Mouse (Mus musculus) myocyte (in vitro differentiated cells): Measurements from ENCODE around the gene Srsf9. TPM values are rescaled to one million over a fixed set of nuclear protein-coding genes. Genes with fewer than 3 reads are reported as not detected.

Experiments
- H3K27me3 ChIP-seq: one replicate; pipeline ENCODE4 v1.6.1; 2011; ENCODE audit not compliant: control insufficient read depth, insufficient read depth, insufficient read length
- H3K36me3 ChIP-seq: one replicate; pipeline ENCODE4 v1.6.1; 2011; ENCODE audit not compliant: control insufficient read depth, insufficient read depth
- H3K4me2 ChIP-seq: one replicate; pipeline ENCODE4 v1.6.1; 2011; ENCODE audit warnings: low read depth, control low read depth
- H3K4me3 ChIP-seq: one replicate; pipeline ENCODE4 v1.5.1; 2011; ENCODE audit warnings: mild to moderate bottlenecking, control low read depth, moderate library complexity
- H3K79me2 ChIP-seq: one replicate; pipeline ENCODE4 v1.6.1; 2011; ENCODE audit not compliant: control insufficient read depth, insufficient read depth
- H3ac ChIP-seq: one replicate; pipeline ENCODE4 v1.6.1; 2011; ENCODE audit not compliant: control insufficient read depth, insufficient read length
- CEBPB ChIP-seq: IDR thresholded peaks from 2 replicates; pipeline ENCODE4 v1.6.1; 2011; ENCODE audit warnings: mild to moderate bottlenecking, moderate library complexity; ENCODE audit not compliant: poor library complexity, insufficient read depth, severe bottlenecking
- E2F4 ChIP-seq: IDR thresholded peaks from one replicate; pipeline ENCODE4 v1.6.1; 2011; ENCODE audit warnings: mild to moderate bottlenecking, control low read depth, moderate library complexity; ENCODE audit not compliant: insufficient read depth
- MAX ChIP-seq: IDR thresholded peaks from one replicate; pipeline ENCODE4 v1.6.1; 2011; ENCODE audit warnings: low read depth, mild to moderate bottlenecking, control low read depth
- MYOD1 ChIP-seq, 3 experiments: IDR thresholded peaks; one replicate each; pipeline ENCODE4 v1.6.1; 2011; ENCODE audit warnings: control low read depth in 2 of 3, low read depth in 2 of 3, mild to moderate bottlenecking in 2 of 3, moderate library complexity in 1 of 3; ENCODE audit not compliant: insufficient read length in 2 of 3, control insufficient read depth in 1 of 3
- MYOG ChIP-seq, 3 experiments: IDR thresholded peaks; one replicate each; pipeline ENCODE4 v1.6.1; 2011; ENCODE audit warnings: control low read depth in 2 of 3, low read depth in 2 of 3, mild to moderate bottlenecking in 2 of 3; ENCODE audit not compliant: insufficient read length in 2 of 3, control insufficient read depth in 1 of 3, insufficient read depth in 1 of 3
- POLR2A ChIP-seq: IDR thresholded peaks from one replicate; pipeline ENCODE4 v1.6.1; 2011; ENCODE audit warnings: low read depth, mild to moderate bottlenecking, control low read depth, moderate library complexity; ENCODE audit not compliant: insufficient read length
- POLR2AphosphoS2 ChIP-seq: IDR thresholded peaks from one replicate; pipeline ENCODE4 v1.6.1; 2011; ENCODE audit warnings: low read depth, control low read depth; ENCODE audit not compliant: insufficient read length
- REST ChIP-seq: IDR thresholded peaks from one replicate; pipeline ENCODE4 v1.6.1; 2011; ENCODE audit warnings: mild to moderate bottlenecking, control low read depth, moderate library complexity; ENCODE audit not compliant: insufficient read depth, insufficient read length
- SRF ChIP-seq: IDR thresholded peaks from one replicate; pipeline ENCODE4 v1.6.1; 2011; ENCODE audit warnings: low read depth; ENCODE audit not compliant: control insufficient read depth, insufficient read length
- TCF12 ChIP-seq: IDR thresholded peaks from one replicate; pipeline ENCODE4 v1.6.1; 2011; ENCODE audit warnings: mild to moderate bottlenecking, control low read depth; ENCODE audit not compliant: poor library complexity, insufficient read depth, severe bottlenecking
- TCF3 ChIP-seq: IDR thresholded peaks from one replicate; pipeline ENCODE4 v1.6.1; 2011; ENCODE audit warnings: low read depth, control low read depth; ENCODE audit not compliant: insufficient read length
- USF1 ChIP-seq: IDR thresholded peaks from one replicate; pipeline ENCODE4 v1.6.1; 2011; ENCODE audit warnings: low read depth, mild to moderate bottlenecking, control low read depth, moderate library complexity
- polyA plus RNA-seq: library from polyadenylated mRNA; unstranded; fragments of >200 nt; fragmentation: generic; extraction: Trizol; gene quantifications from one replicate; pipeline ENCODE4 v1.2.1, GENCODE M21; 2012; ENCODE audit warnings: missing spikeins

The Srsf9 gene
- polyA plus RNA-seq, 1 experiment = 52.0 TPM

DNA sequence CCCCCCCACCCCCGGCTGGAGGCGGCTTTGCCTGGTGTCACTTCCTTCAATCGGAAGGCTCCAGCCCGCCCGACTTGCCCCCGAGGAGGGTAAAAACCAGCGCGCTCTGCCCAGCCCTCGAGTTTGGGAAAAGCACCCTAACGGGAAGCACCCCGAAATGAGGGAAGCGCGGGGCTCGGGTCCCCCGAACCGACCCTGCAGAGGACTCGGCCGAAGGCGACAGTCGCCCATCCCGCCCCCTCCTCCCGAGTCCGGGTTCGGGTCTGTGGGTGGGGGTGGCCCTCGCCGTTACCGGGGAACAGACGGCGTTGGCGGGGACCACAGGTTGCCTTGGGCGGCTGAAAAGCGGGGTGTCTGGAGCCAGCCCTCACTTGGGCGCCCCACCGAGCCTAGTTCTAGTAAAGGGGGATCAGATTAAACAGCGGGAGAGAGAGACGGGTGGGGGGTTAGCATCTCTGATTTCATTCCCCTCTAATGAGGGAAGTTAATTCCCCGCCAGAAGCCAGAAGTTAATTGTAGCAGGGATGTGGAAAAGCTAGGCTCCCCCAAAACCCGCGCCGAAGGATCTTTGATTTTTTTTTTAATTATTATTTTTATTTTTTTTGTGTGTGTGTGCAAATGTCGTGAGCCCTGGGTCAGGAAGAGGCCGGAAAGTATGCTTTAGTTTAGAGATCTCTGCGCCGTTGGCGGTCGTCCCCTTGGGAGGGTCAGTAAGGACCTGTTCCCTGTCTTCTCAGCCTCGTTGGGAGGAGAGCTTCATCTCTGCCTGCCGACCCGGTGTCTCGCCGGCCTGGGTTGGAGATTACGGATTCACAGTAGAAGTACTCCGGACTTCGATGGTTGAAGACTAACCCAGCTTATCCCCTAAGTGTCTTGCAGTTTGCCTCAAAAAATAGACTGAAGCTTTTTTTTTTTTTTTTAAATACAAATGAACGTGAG, 902 bp downstream of the Srsf9 start:
- peak overlapping the region; percentile 86 for H3K4me3 ChIP-seq
- H3K4me2 ChIP-seq = peak overlapping the region; percentile 92
- H3K79me2 ChIP-seq = peaks cover 44% of the 10 kb centered on the region
- H3ac ChIP-seq = peak overlapping the region; percentile 93
- no peaks in the 10 kb centered on the region for H3K27me3 ChIP-seq
- peaks cover 16% of the 10 kb centered on the region for H3K36me3 ChIP-seq
- TF ChIP-seq TCF12 (no peak), POLR2AphosphoS2 (no peak), MAX (no peak), SRF (no peak), USF1 (no peak), TCF3 (no peak), E2F4 (no peak), MYOG (IDR thresholded peaks at IDR 0.05; ENCODE audit: control insufficient read depth in 1 of 3, insufficient read depth in 1 of 3, insufficient read length in 2 of 3, low read depth in 2 of 3) (no peak), CEBPB (no peak), MYOD1 (IDR thresholded peaks at IDR 0.05; ENCODE audit: control insufficient read depth in 1 of 3, insufficient read length in 2 of 3, low read depth in 2 of 3) (no peak), POLR2A (no peak), REST (no peak)

GRCm38 (mm10) chr5:115330955-115331354, 4.0 kb downstream of the Srsf9 start:
- Histone ChIP-seq H3K4me3 (no peak overlapping the region), H3K27me3 (no peaks in the 10 kb centered on the region), H3K4me2 (no peak overlapping the region), H3ac (no peak overlapping the region), H3K36me3 (peaks cover 45% of the 10 kb centered on the region), H3K79me2 (peaks cover 44% of the 10 kb centered on the region)
- no peak for TF ChIP-seq MAX
- no peak for TF ChIP-seq E2F4
- no peak for TF ChIP-seq TCF3
- no peak for TF ChIP-seq POLR2AphosphoS2
- no peak for TF ChIP-seq USF1
- no peak for TF ChIP-seq POLR2A
- no peak for TF ChIP-seq MYOG (IDR thresholded peaks at IDR 0.05; ENCODE audit: control insufficient read depth in 1 of 3, insufficient read depth in 1 of 3, insufficient read length in 2 of 3, low read depth in 2 of 3)
- no peak for TF ChIP-seq TCF12
- TF ChIP-seq SRF = no peak
- no peak for TF ChIP-seq CEBPB
- TF ChIP-seq REST = no peak
- no peak for TF ChIP-seq MYOD1 (IDR thresholded peaks at IDR 0.05; ENCODE audit: control insufficient read depth in 1 of 3, insufficient read length in 2 of 3, low read depth in 2 of 3)

DNA sequence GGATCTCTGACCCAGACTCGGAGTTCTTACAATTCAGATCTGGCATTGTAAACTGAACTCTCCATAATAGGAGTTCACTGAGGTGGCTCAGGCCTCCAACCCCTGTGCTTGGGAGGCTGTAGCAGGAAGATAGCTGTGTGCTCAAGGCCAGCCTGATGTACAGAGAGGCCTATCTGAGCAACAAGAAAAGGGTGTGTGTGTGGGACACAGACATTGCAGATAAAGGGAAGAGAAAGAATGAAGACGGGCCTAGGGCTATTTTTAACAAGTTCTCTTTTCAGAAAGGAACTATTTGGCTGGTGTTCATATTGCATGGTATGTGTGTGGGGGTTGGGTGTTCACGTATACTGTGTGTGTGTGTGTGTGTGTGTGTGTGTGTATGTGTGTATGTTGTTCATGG, 6.6 kb downstream of the Srsf9 start:
- Histone ChIP-seq H3K4me2 (no peak overlapping the region), H3K27me3 (no peaks in the 10 kb centered on the region), H3K79me2 (peaks cover 33% of the 10 kb centered on the region), H3K4me3 (no peak overlapping the region), H3ac (no peak overlapping the region), H3K36me3 (peaks cover 49% of the 10 kb centered on the region)
- TF ChIP-seq CEBPB (no peak), REST (no peak)

GRCm38 (mm10) chr5:115340007-115340406, 13.0 kb downstream of the Srsf9 start:
- H3K4me3 ChIP-seq = peak overlapping the region; percentile 91
- peaks cover 23% of the 10 kb centered on the region for H3K36me3 ChIP-seq
- peaks cover 20% of the 10 kb centered on the region for H3K79me2 ChIP-seq
- H3K27me3 ChIP-seq = no peaks in the 10 kb centered on the region
- peak overlapping the region; percentile 99 for H3ac ChIP-seq
- peak overlapping the region; percentile 85 for H3K4me2 ChIP-seq
- TF ChIP-seq USF1 (no peak), CEBPB (no peak), POLR2A (no peak), POLR2AphosphoS2 (no peak), MYOD1 (IDR thresholded peaks at IDR 0.05; ENCODE audit: control insufficient read depth in 1 of 3, insufficient read length in 2 of 3, low read depth in 2 of 3) (no peak), TCF12 (no peak), SRF (no peak), TCF3 (no peak), MAX (no peak), REST (no peak), MYOG (IDR thresholded peaks at IDR 0.05; ENCODE audit: control insufficient read depth in 1 of 3, insufficient read depth in 1 of 3, insufficient read length in 2 of 3, low read depth in 2 of 3) (no peak), E2F4 (no peak)

DNA sequence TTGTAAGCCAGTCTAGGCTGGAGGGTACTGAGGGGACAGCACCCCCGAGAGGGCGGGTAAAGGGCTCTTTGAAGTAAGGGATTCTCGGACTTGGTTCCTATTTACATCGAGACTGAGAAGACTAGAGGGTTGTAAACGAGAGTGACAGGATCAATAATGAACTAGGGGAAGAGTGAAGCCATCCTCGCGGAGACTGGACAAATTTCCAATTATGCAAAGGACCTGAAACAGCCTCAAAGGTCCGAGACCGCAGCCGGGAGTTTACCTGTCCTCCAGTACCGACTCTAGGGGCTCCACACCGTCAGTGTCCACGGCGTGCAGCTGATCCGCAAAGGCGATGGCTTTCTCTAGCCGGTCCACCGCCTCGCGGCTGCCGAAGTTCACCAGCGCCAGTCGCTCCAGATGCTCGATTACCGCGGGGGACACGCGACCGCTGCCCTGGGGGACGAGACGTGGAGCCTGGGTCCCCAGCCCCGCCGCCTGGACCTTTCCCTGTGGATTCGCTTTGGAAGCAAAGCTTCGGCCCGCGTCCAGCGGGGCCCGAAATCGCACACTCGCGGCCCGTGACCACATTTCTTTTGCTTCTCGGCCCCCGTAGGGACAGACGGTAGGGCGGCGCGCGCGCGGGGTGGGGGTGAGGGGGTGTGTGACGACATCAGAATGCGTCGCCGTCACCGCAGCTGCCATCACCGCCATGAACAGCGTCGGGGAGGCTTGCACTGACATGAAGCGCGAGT, 13.8 kb downstream of the Srsf9 start, which contains the start of the genes Gatc and Triap1:
Gene Gatc, minus strand, starts transcription at position 602 of the 737 bp plus-strand sequence.
Gene Triap1, plus strand, starts transcription at position 649 of the 737 bp plus-strand sequence.
- peak within 1 kb of the TSS; percentile 91 for H3K4me3 ChIP-seq
- H3K27me3 ChIP-seq = no peaks in the 10 kb centered on the region
- H3K79me2 ChIP-seq = peaks cover 27% of the 10 kb centered on the region
- peak within 1 kb of the TSS; percentile 85 for H3K4me2 ChIP-seq
- TF ChIP-seq CEBPB (no peak), POLR2AphosphoS2 (peak; percentile 92), TCF3 (peak; percentile 4), SRF (peak; percentile 28), MYOG (IDR thresholded peaks at IDR 0.05; ENCODE audit: control insufficient read depth in 1 of 3, insufficient read depth in 1 of 3, insufficient read length in 2 of 3, low read depth in 2 of 3) (peak; percentile 6 to 89 (median 71)), POLR2A (peak; percentile 93), MAX (no peak), TCF12 (no peak), MYOD1 (IDR thresholded peaks at IDR 0.05; ENCODE audit: control insufficient read depth in 1 of 3, insufficient read length in 2 of 3, low read depth in 2 of 3) (peak in 2 of 3 experiments; percentile 83 to 87), REST (no peak), USF1 (no peak), E2F4 (no peak)
- H3ac ChIP-seq = peak within 1 kb of the TSS; percentile 99
- peaks cover 23% of the 10 kb centered on the region for H3K36me3 ChIP-seq
